Mouse (Mus musculus) erythroblast, embryonic 14.5 days (primary cell): Measurements from ENCODE around the gene Elk4. TPM values are rescaled to one million over a fixed set of nuclear protein-coding genes. Genes with fewer than 3 reads are reported as not detected.

Experiments
- H3K27me3 ChIP-seq: 2 replicates; pipeline ENCODE4 v1.6.1; 2012; ENCODE audit warnings: inconsistent platforms; ENCODE audit not compliant: control insufficient read depth
- H3K36me3 ChIP-seq: 2 replicates; pipeline ENCODE4 v1.6.1; 2012; ENCODE audit warnings: mild to moderate bottlenecking, inconsistent platforms; ENCODE audit not compliant: control insufficient read depth
- H3K4me1 ChIP-seq: 2 replicates; pipeline ENCODE4 v1.6.1; 2012; ENCODE audit warnings: inconsistent platforms; ENCODE audit not compliant: control insufficient read depth
- H3K4me3 ChIP-seq: replicated peaks from 2 replicates; pipeline ENCODE3; 2012; ENCODE audit warnings: moderate library complexity, mild to moderate bottlenecking, inconsistent platforms
- H3K9me3 ChIP-seq: 2 replicates; pipeline ENCODE4 v1.6.1; 2012; ENCODE audit warnings: low read length, inconsistent platforms, mixed read lengths; ENCODE audit not compliant: control insufficient read depth
- GATA1 ChIP-seq: IDR thresholded peaks from 2 replicates; pipeline ENCODE4 v1.6.1; 2012; ENCODE audit warnings: low read length, inconsistent platforms, mixed read lengths
- TAL1 ChIP-seq: IDR thresholded peaks from 3 replicates; pipeline ENCODE4 v1.6.1; 2012; ENCODE audit warnings: low read length, inconsistent platforms, mixed read lengths
- polyA plus RNA-seq: library from polyadenylated mRNA; stranded (reverse); fragments of >175 nt; gene quantifications from 2 replicates; pipeline ENCODE4 v1.2.3, GENCODE M21; 2012

Elk4 gene
- polyA plus RNA-seq, 1 experiment: 0.38 TPM

GRCm38 (mm10) chr1:132000506-132000905 is 6.9 kb upstream of the Elk4 start:
- H3K4me1 ChIP-seq: no peaks in the 10 kb centered on the region; the same call in 1 of the 2 replicates
- H3K36me3 ChIP-seq: no peaks in the 10 kb centered on the region
- TF ChIP-seq TAL1: no peak
- no peak for TF ChIP-seq GATA1
- no peaks in the 10 kb centered on the region for H3K27me3 ChIP-seq
- H3K4me3 ChIP-seq: no peak overlapping the region
- peaks cover 3% of the 10 kb centered on the region; the same call in 1 of the 2 replicates for H3K9me3 ChIP-seq

GRCm38 (mm10) chr1:132001880-132002330 is 5.5 kb upstream of the Elk4 start:
- no peaks in the 10 kb centered on the region for H3K36me3 ChIP-seq
- H3K27me3 ChIP-seq: no peaks in the 10 kb centered on the region
- TF ChIP-seq TAL1 (no peak), GATA1 (no peak)
- H3K4me3 ChIP-seq: no peak overlapping the region
- peaks cover 10% of the 10 kb centered on the region for H3K4me1 ChIP-seq
- H3K9me3 ChIP-seq: peaks cover 3% of the 10 kb centered on the region; the same call in 1 of the 2 replicates

GRCm38 (mm10) chr1:132003111-132003510 is 4.3 kb upstream of the Elk4 start:
- peaks cover 13% of the 10 kb centered on the region for H3K4me1 ChIP-seq
- TF ChIP-seq GATA1 (no peak), TAL1 (no peak)
- H3K36me3 ChIP-seq: no peaks in the 10 kb centered on the region
- peaks cover 3% of the 10 kb centered on the region; the same call in 1 of the 2 replicates for H3K9me3 ChIP-seq
- H3K27me3 ChIP-seq: no peaks in the 10 kb centered on the region
- H3K4me3 ChIP-seq: no peak overlapping the region

GRCm38 (mm10) chr1:132003817-132004216 is 3.6 kb upstream of the Elk4 start:
- Histone ChIP-seq H3K27me3 (no peaks in the 10 kb centered on the region), H3K4me3 (no peak overlapping the region), H3K4me1 (peaks cover 16% of the 10 kb centered on the region), H3K9me3 (peaks cover 3% of the 10 kb centered on the region; the same call in 1 of the 2 replicates), H3K36me3 (no peaks in the 10 kb centered on the region)
- TF ChIP-seq GATA1 (no peak), TAL1 (no peak)

GRCm38 (mm10) chr1:132004574-132005180 is 2.7 kb upstream of the Elk4 start:
- Histone ChIP-seq H3K9me3 (no peaks in the 10 kb centered on the region), H3K27me3 (no peaks in the 10 kb centered on the region), H3K4me3 (no peak overlapping the region), H3K36me3 (no peaks in the 10 kb centered on the region), H3K4me1 (peaks cover 24% of the 10 kb centered on the region)
- TF ChIP-seq GATA1 (no peak), TAL1 (no peak)

GRCm38 (mm10) chr1:132005466-132005865 is 1.9 kb upstream of the Elk4 start:
- no peak overlapping the region for H3K4me3 ChIP-seq
- TF ChIP-seq TAL1 (no peak), GATA1 (no peak)
- H3K9me3 ChIP-seq: no peaks in the 10 kb centered on the region
- H3K36me3 ChIP-seq: peaks cover 2% of the 10 kb centered on the region
- peaks cover 31% of the 10 kb centered on the region for H3K4me1 ChIP-seq
- H3K27me3 ChIP-seq: no peaks in the 10 kb centered on the region

- TF ChIP-seq TAL1 (no peak), GATA1 (no peak)
- H3K4me3 ChIP-seq: no peak overlapping the region
- H3K4me1 ChIP-seq: peaks cover 37% of the 10 kb centered on the region
Measured at GRCm38 (mm10) chr1:132006046-132006445, 1.4 kb upstream of the Elk4 start.

GRCm38 (mm10) chr1:132006721-132007120 is 686 bp upstream of the Elk4 start:
- Histone ChIP-seq H3K9me3 (no peaks in the 10 kb centered on the region), H3K36me3 (peaks cover 9% of the 10 kb centered on the region), H3K4me3 (peak overlapping the region; percentile 95), H3K27me3 (no peaks in the 10 kb centered on the region), H3K4me1 (peaks cover 43% of the 10 kb centered on the region)
- TF ChIP-seq GATA1 (no peak), TAL1 (no peak)

More at GRCm38 (mm10) chr1:132006046-132006445, 1.4 kb upstream of the Elk4 start:
- no peaks in the 10 kb centered on the region for H3K27me3 ChIP-seq
- H3K36me3 ChIP-seq: peaks cover 6% of the 10 kb centered on the region
- H3K9me3 ChIP-seq: no peaks in the 10 kb centered on the region

GRCm38 (mm10) chr1:132007828-132008827 is 721 bp downstream of the Elk4 start:
- TF ChIP-seq TAL1: no peak
- no peak for TF ChIP-seq GATA1
- Histone ChIP-seq H3K36me3 (peaks cover 18% of the 10 kb centered on the region), H3K4me3 (peak overlapping the region; percentile 95), H3K27me3 (no peaks in the 10 kb centered on the region), H3K4me1 (peaks cover 48% of the 10 kb centered on the region), H3K9me3 (no peaks in the 10 kb centered on the region)
